Mouse (Mus musculus): ENCODE measurements around the gene Arfip1. TPM values are rescaled to one million over a fixed set of nuclear protein-coding genes. Genes with fewer than 3 reads are reported as not detected.

Gene Arfip1
- total RNA-seq, 2 experiments from 2014 or later = 20.8 to 32.4 TPM

- no peak for ATAC-seq (replicated peaks; ENCODE audit: poor library complexity)
Observed at GRCm38 (mm10) chr3:84461687-84462086, 120.7 kb downstream of the Arfip1 start.

- peak; percentile 82 for ATAC-seq (replicated peaks; ENCODE audit: poor library complexity)
Observed at GRCm38 (mm10) chr3:84460952-84461351, 121.5 kb downstream of the Arfip1 start.

- ATAC-seq (replicated peaks; ENCODE audit: poor library complexity) = 0 out of 2 replicates have a peak, but pooled peaks have one; percentile 5
Observed at GRCm38 (mm10) chr3:84460499-84460898, 121.9 kb downstream of the Arfip1 start.

GRCm38 (mm10) chr3:84455733-84456417 lies 126.5 kb downstream of the Arfip1 start:
- ATAC-seq (replicated peaks; ENCODE audit: poor library complexity) = peak; percentile 78

GRCm38 (mm10) chr3:84450651-84451050 lies 131.8 kb downstream of the Arfip1 start:
- no peak for ATAC-seq (replicated peaks; ENCODE audit: poor library complexity)

GRCm38 (mm10) chr3:84449015-84449414 lies 133.4 kb downstream of the Arfip1 start:
- ATAC-seq (replicated peaks; ENCODE audit: poor library complexity) = no peak

GRCm38 (mm10) chr3:84447803-84448202 lies 134.6 kb downstream of the Arfip1 start:
- ATAC-seq (replicated peaks; ENCODE audit: poor library complexity) = no peak

Other genes starting within 250 kb of the Arfip1 start
- gene Fhdc1, start 102.2 kb downstream of the Arfip1 start, total RNA-seq (2015) = 0.22 and 2.2 TPM in 2 replicates
- 0.74 and 0.79 TPM in 2 replicates for gene Fhdc1, start 102.2 kb downstream of the Arfip1 start, total RNA-seq (2017)
- not detected in 2 replicates for gene Tigd4, start 10.9 kb upstream of the Arfip1 start, total RNA-seq (2015)
- not detected in 2 replicates for gene Tigd4, start 10.9 kb upstream of the Arfip1 start, total RNA-seq (2017)
- gene Tmem154, start 83.6 kb upstream of the Arfip1 start, total RNA-seq (2015) = 9.9 and 10.6 TPM in 2 replicates
- 4.0 and 4.6 TPM in 2 replicates for gene Tmem154, start 83.6 kb upstream of the Arfip1 start, total RNA-seq (2017)
- gene Fbxw7, start 232.6 kb upstream of the Arfip1 start, total RNA-seq (2015) = 7.5 and 8.4 TPM in 2 replicates
- 10.0 and 18.5 TPM in 2 replicates for gene Fbxw7, start 232.6 kb upstream of the Arfip1 start, total RNA-seq (2017)